In the genomic region with DNA sequence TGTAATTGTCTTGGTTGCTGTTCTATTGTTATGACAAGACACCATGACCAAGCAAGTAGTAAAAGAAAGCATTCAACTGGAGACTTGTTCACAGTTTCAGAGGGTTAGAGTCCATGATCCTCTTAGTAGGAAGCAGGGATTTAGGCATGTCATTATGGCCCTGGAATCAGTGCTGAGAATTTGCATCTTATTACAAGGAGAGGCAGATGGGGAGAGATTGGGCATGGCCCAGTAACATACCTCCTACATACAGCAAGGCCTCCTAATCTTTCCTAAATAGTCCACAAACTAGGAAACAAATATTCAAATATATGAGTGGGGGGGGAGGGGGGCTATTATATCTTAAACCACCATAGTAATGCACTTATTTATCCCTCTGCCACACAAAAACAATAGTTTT, we compare ENCODE assay signal across 25 mouse cellular contexts.
"Had no signal": no experiment of that assay in that cellular context is flagged by ENCODE, and none has a peak within 500 bp of the region (broad histone marks: within the 10 kb centered on the region; RNA-seq: fewer than 3 reads in every experiment).

No protein-coding gene starts in this region.

- H3K9ac ChIP-seq: heart, embryonic 12.5 days; hindbrain, embryonic 12.5 days; hindbrain, embryonic 14.5 days; intestine, embryonic 15.5 days; limb, embryonic 12.5 days had no signal

- H3K4me1 ChIP-seq: heart, embryonic 10.5 days; heart, embryonic 12.5 days; hindbrain, embryonic 10.5 days; hindbrain, embryonic 12.5 days; intestine, embryonic 15.5 days; limb, embryonic 10.5 days; limb, embryonic 12.5 days had no signal

- H3K9me3 ChIP-seq: heart, embryonic 10.5 days; heart, embryonic 12.5 days; hindbrain, embryonic 10.5 days; hindbrain, embryonic 12.5 days; intestine, embryonic 15.5 days; limb, embryonic 10.5 days; limb, embryonic 12.5 days had no signal

- H3K36me3 ChIP-seq: heart, embryonic 10.5 days; heart, embryonic 12.5 days; hindbrain, embryonic 10.5 days; hindbrain, embryonic 12.5 days; intestine, embryonic 15.5 days; limb, embryonic 10.5 days; limb, embryonic 12.5 days had no signal

- ATAC-seq: hindbrain, embryonic 16.5 days; inflammation-experienced regulatory T-cells, adult 6 months; intestine, embryonic 15.5 days; intestine, postnatal 0 days had no signal

- DNase-seq: gastrocnemius, adult 2 months; gastrocnemius, postnatal 10 days; gastrocnemius, postnatal 25 days; heart, adult 18-20 months; heart, postnatal 10 days; heart, postnatal 4 days; kidney, adult 18-20 months; kidney, adult 8-10 months; kidney, postnatal 10 days; kidney, postnatal 25 days; kidney, postnatal 4 days; liver had no signal

- H3K27ac ChIP-seq: gastrocnemius, adult 2 months; heart, embryonic 10.5 days; hindbrain, embryonic 10.5 days; hindbrain, embryonic 12.5 days; hindbrain, embryonic 14.5 days; intestine, embryonic 15.5 days; layer of hippocampus, adult 2 months; left cerebral cortex, adult 2 months; limb, embryonic 10.5 days; limb, embryonic 12.5 days had no signal

- H3K27me3 ChIP-seq: heart, embryonic 12.5 days; hindbrain, embryonic 12.5 days; intestine, embryonic 15.5 days; limb, embryonic 12.5 days had no signal

- H3K4me2 ChIP-seq: heart, embryonic 12.5 days; hindbrain, embryonic 12.5 days; hindbrain, embryonic 14.5 days; intestine, embryonic 15.5 days; limb, embryonic 12.5 days had no signal

- H3K4me3 ChIP-seq: gastrocnemius, adult 2 months; heart, embryonic 10.5 days; heart, embryonic 12.5 days; hindbrain, embryonic 10.5 days; hindbrain, embryonic 12.5 days; intestine, embryonic 15.5 days; layer of hippocampus, adult 2 months; left cerebral cortex, adult 2 months; limb, embryonic 10.5 days; limb, embryonic 12.5 days had no signal
